Mouse (Mus musculus) embryonic facial prominence, embryonic 14.5 days (tissue): ENCODE results near the gene Taf1. TPM values are rescaled to one million over a fixed set of nuclear protein-coding genes. Genes with fewer than 3 reads are reported as not detected.

Experiments used
- ATAC-seq: fragments of 200-750 bp; cut with Nextera tagmentation; 2 replicates; pipeline ENCODE4 v1.8.0; 2017; ENCODE audit warnings: low read depth, moderate number of reproducible peaks, moderate TSS enrichment
- DNase-seq: peaks from one replicate; pipeline ENCODE4 v3.0.0-alpha.2; 2015; ENCODE audit warnings: low spot score
- H3K27ac ChIP-seq: fragments of 300-500 bp; sonication (generic); replicated peaks from 2 replicates; pipeline ENCODE4 v1.5.1; 2014; ENCODE audit warnings: low read depth, mild to moderate bottlenecking, low read length, moderate library complexity
- H3K27me3 ChIP-seq: fragments of 300-500 bp; sonication (generic); replicated peaks from 2 replicates; pipeline ENCODE4 v1.6.1; 2014; ENCODE audit warnings: low read length; ENCODE audit not compliant: control insufficient read depth, insufficient read depth
- H3K36me3 ChIP-seq: fragments of 300-500 bp; sonication (generic); 2 replicates; pipeline ENCODE4 v1.6.1; 2014; ENCODE audit warnings: low read length, mixed read lengths; ENCODE audit not compliant: control insufficient read depth, insufficient read depth
- H3K4me1 ChIP-seq: fragments of 300-500 bp; sonication (generic); 2 replicates; pipeline ENCODE4 v1.6.1; 2014; ENCODE audit warnings: antibody characterized with exemption, low read length; ENCODE audit not compliant: control insufficient read depth, insufficient read depth
- H3K4me2 ChIP-seq: fragments of 300-500 bp; sonication (generic); 2 replicates; pipeline ENCODE4 v1.6.1; 2014; ENCODE audit warnings: low read depth, mild to moderate bottlenecking, low read length, moderate library complexity, mixed read lengths
- H3K4me3 ChIP-seq: fragments of 300-500 bp; sonication (generic); 2 replicates; pipeline ENCODE4 v1.5.1; 2014; ENCODE audit warnings: low read depth, mild to moderate bottlenecking, low read length
- H3K9ac ChIP-seq: fragments of 300-500 bp; sonication (generic); 2 replicates; pipeline ENCODE4 v1.6.1; 2014; ENCODE audit warnings: low read depth, mild to moderate bottlenecking, low read length, moderate library complexity, mixed read lengths
- H3K9me3 ChIP-seq: fragments of 300-500 bp; sonication (generic); 2 replicates; pipeline ENCODE4 v1.6.1; 2016; ENCODE audit warnings: low read length; ENCODE audit not compliant: control insufficient read depth
- WGBS: fragments of 180-500 bp; shearing (Covaris S2); extraction: QIAGEN DNeasy Blood & Tissue Kit; methylation state at CpG from one replicate; pipeline ENCODE4 v1.1.7; 2014; 5-methylcytosine and 5-hydroxymethylcytosine counted together
- polyA plus RNA-seq: library from polyadenylated mRNA; unstranded; fragments of >200 nt; fragmentation: Nextera tagmentation; extraction: Ambion mirVana; gene quantifications from 2 replicates; pipeline ENCODE4 v1.2.1, GENCODE M21; 2014

Gene Taf1
- polyA plus RNA-seq, 1 experiment from 2014 or later: 12.6 TPM

GRCm38 (mm10) chrX:101616183-101616582, 83.6 kb downstream of the Taf1 start:
- no peaks in the 10 kb centered on the region for H3K36me3 ChIP-seq
- no peak for ATAC-seq
- no peak for DNase-seq

DNA sequence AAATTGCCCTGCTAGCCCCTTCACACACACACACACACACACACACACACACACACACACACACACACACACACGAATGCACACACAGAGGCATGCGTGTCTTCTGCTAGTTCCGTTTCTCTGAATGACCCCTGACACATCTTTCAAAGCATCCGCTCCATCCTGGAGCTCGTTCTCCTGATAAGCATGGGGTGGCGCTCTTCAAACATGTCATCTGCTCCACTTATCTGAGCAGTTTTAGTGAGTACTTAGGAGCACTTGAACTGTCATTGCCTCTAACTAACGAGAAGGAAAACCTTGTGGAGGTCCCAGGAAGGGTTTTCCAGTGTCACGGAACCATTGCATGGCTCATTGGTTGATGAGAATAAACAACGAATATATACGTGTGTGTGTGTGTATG, 85.4 kb downstream of the Taf1 start:
- Histone ChIP-seq H3K4me1 (no peaks in the 10 kb centered on the region), H3K9me3 (no peaks in the 10 kb centered on the region), H3K27ac (no peak overlapping the region), H3K36me3 (no peaks in the 10 kb centered on the region), H3K4me2 (no peak overlapping the region), H3K4me3 (no peak overlapping the region), H3K27me3 (0 out of 2 replicates have a peak, but pooled peaks cover 3% of the 10 kb centered on the region), H3K9ac (no peak overlapping the region)
- 68% methylated on average over 9 of the region's 10 CpGs for WGBS
- ATAC-seq (no peak), DNase-seq (no peak)

More at GRCm38 (mm10) chrX:101616183-101616582, 83.6 kb downstream of the Taf1 start:
- 83% methylated on average over 3 of the region's 3 CpGs for WGBS
- Histone ChIP-seq H3K27me3 (peaks cover 3% of the 10 kb centered on the region; the same call in 1 of the 2 replicates), H3K9me3 (no peaks in the 10 kb centered on the region), H3K4me3 (no peak overlapping the region), H3K9ac (no peak overlapping the region), H3K4me1 (no peaks in the 10 kb centered on the region), H3K4me2 (no peak overlapping the region), H3K27ac (no peak overlapping the region)

DNA sequence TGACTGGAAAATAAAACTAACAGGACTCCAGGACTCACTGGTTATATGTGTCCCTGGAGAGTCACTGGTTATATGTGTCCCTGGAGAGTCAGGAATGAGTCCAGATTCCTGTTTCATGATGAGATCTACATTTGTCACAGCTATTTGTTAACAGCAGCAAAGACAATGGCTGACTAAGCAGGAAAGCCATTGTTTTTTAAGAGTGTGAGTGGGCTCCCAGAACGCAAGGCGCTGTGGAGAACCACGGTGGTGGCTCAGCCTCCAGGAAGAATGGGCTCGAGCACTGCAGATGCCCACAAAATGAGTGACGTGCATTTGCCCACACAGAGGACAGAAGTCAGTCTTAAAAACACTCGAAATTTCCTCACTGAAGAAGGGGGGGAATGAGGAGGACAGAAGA, 87.8 kb downstream of the Taf1 start:
- 63% methylated on average over 6 of the region's 6 CpGs for WGBS
- H3K27ac ChIP-seq: no peak overlapping the region
- H3K9me3 ChIP-seq: no peaks in the 10 kb centered on the region
- ATAC-seq (no peak), DNase-seq (no peak)
- no peaks in the 10 kb centered on the region for H3K36me3 ChIP-seq
- no peak overlapping the region for H3K9ac ChIP-seq
- no peak overlapping the region for H3K4me3 ChIP-seq
- no peaks in the 10 kb centered on the region for H3K4me1 ChIP-seq
- H3K4me2 ChIP-seq: no peak overlapping the region
- H3K27me3 ChIP-seq: 0 out of 2 replicates have a peak, but pooled peaks cover 3% of the 10 kb centered on the region

- Histone ChIP-seq H3K36me3 (no peaks in the 10 kb centered on the region), H3K4me2 (no peak overlapping the region), H3K27me3 (no peaks in the 10 kb centered on the region), H3K9ac (no peak overlapping the region), H3K27ac (no peak overlapping the region), H3K4me3 (no peak overlapping the region), H3K9me3 (no peaks in the 10 kb centered on the region), H3K4me1 (no peaks in the 10 kb centered on the region)
- DNase-seq: no peak
- no peak for ATAC-seq
- WGBS: 47% methylated on average over 3 of the region's 3 CpGs
These were observed 90.0 kb downstream of the Taf1 start for GRCm38 (mm10) chrX:101622539-101622938.

- ATAC-seq (no peak), DNase-seq (peak; percentile 3)
- no peak overlapping the region for H3K4me3 ChIP-seq
- H3K9ac ChIP-seq: no peak overlapping the region
- 0 out of 2 replicates have a peak, but pooled peaks cover 5% of the 10 kb centered on the region for H3K4me1 ChIP-seq
- 30% methylated on average over 7 of the region's 9 CpGs for WGBS
- no peaks in the 10 kb centered on the region for H3K9me3 ChIP-seq
- no peak overlapping the region for H3K27ac ChIP-seq
- H3K36me3 ChIP-seq: no peaks in the 10 kb centered on the region
- H3K4me2 ChIP-seq: no peak overlapping the region
- peaks cover 21% of the 10 kb centered on the region for H3K27me3 ChIP-seq
These were observed 104.4 kb downstream of the Taf1 start for GRCm38 (mm10) chrX:101636821-101637525.

- peaks cover 23% of the 10 kb centered on the region for H3K27me3 ChIP-seq
- H3K36me3 ChIP-seq: peaks cover 2% of the 10 kb centered on the region; the same call in 1 of the 2 replicates
- 0 out of 2 replicates have a peak, but pooled peaks cover 5% of the 10 kb centered on the region for H3K4me1 ChIP-seq
- peak overlapping the region; percentile 74; the same call in 1 of the 2 replicates for H3K27ac ChIP-seq
- peak overlapping the region; percentile 49 for H3K4me2 ChIP-seq
- H3K4me3 ChIP-seq: peak overlapping the region; percentile 66
- 31% methylated on average over 3 of the region's 3 CpGs for WGBS
- no peaks in the 10 kb centered on the region for H3K9me3 ChIP-seq
- ATAC-seq (no peak), DNase-seq (peak; percentile 1)
- no peak overlapping the region; the same call in 1 of the 2 replicates for H3K9ac ChIP-seq
These were observed 106.3 kb downstream of the Taf1 start for GRCm38 (mm10) chrX:101638856-101639255.

DNA sequence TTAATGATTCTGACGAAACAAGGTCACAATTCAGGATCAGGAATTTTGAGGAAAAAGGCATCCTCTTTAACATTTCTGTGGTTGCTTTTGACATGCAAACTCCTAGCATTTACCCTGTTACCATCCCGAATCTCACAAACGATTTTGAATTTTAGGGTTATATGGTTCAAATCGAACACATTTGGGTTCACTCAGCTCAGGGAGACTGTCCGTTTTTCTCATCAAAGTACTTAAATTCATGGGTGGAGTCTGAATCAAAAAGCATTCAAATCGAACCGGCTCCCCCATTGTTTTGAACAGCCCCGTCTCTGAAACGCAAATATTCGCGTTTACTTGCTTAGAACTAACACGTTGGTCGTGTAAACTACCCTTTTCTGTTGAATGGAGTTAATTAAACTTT, 106.8 kb downstream of the Taf1 start:
- Histone ChIP-seq H3K4me1 (0 out of 2 replicates have a peak, but pooled peaks cover 5% of the 10 kb centered on the region), H3K9me3 (no peaks in the 10 kb centered on the region), H3K36me3 (peaks cover 4% of the 10 kb centered on the region; the same call in 1 of the 2 replicates), H3K9ac (peak overlapping the region; percentile 84), H3K27ac (peak overlapping the region; percentile 74), H3K27me3 (peaks cover 24% of the 10 kb centered on the region), H3K4me3 (peak overlapping the region; percentile 66), H3K4me2 (peak overlapping the region; percentile 49)
- DNase-seq (peak; percentile 8), ATAC-seq (0 out of 2 replicates have a peak, but pooled peaks have one; percentile 3)
- 25% methylated on average over 13 of the region's 13 CpGs for WGBS

DNA sequence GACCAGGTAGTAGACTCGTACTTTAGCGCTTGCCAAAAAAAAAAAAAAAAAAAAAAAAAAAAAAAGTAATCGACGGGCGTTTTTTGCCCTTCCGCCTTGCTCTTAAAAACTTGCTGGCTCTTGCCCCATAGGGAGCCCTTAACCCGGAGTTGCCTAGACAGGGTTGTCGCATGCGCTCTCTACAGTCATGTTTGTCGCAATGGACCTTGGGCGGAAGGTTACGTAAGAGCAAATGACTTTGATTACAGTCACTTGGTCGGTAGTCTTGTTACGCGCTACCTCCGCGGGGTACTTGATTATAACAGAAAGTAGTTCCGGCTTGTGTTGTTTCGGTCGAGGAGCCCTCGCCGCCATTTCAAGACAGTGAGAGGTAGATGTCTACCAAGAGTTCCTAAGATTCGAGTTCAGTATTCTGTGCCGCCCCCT, 107.2 kb downstream of the Taf1 start, which contains the start of gene Ogt:
TSS of gene Ogt (plus strand) at position 320 of the 426 bp plus-strand sequence.
- Histone ChIP-seq H3K9ac (peak within 1 kb of the TSS; percentile 84), H3K27ac (peak within 1 kb of the TSS; percentile 90), H3K9me3 (no peaks in the 10 kb centered on the region), H3K36me3 (peaks cover 4% of the 10 kb centered on the region; the same call in 1 of the 2 replicates), H3K4me3 (peak within 1 kb of the TSS; percentile 66), H3K27me3 (peaks cover 24% of the 10 kb centered on the region), H3K4me1 (0 out of 2 replicates have a peak, but pooled peaks cover 5% of the 10 kb centered on the region), H3K4me2 (peak within 1 kb of the TSS; percentile 68)
- 21% methylated on average over 24 of the region's 24 CpGs for WGBS
- DNase-seq (peak; percentile 98), ATAC-seq (peak; percentile 95)
